Mouse (Mus musculus): ENCODE measurements around the gene Agbl5.

DNA sequence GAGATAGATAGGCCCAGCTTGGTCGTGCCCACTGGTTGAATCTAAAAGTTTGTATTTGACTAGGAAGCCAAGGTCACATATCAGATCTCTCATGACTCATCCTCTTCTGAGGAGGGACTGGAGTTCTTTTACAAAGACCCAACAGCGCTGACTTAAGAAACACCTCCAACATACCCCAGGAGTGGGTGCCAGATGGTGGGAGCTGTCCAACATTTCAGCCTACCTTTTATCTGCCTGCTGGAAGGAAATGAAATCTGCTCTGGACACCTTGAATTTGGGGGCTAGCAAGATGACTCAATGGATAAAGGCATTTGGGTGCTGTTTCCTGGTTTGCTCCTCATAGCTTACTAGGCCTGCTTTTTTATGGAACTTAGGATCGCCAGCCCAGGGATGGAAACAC is 46.6 kb upstream of the Agbl5 start:
- TF ChIP-seq CTCF (IDR thresholded peaks at IDR 0.05; ENCODE audit: low read depth): no peak
- no peak for TF ChIP-seq EP300 (optimal IDR thresholded peaks at IDR 0.05)
